Mouse (Mus musculus) kidney, embryonic 16.5 days (tissue): Measurements from ENCODE around the gene Farp1. TPM values are rescaled to one million over a fixed set of nuclear protein-coding genes. Genes with fewer than 3 reads are reported as not detected.

ENCODE experiments used
- ATAC-seq: fragments of 200-750 bp; cut with Nextera tagmentation; 2 replicates; pipeline ENCODE4 v1.8.0; 2017; ENCODE audit warnings: moderate TSS enrichment; ENCODE audit not compliant: low FRiP score, low TSS enrichment
- H3K27ac ChIP-seq: fragments of 300-500 bp; sonication (generic); 2 replicates; pipeline ENCODE4 v1.5.1; 2014; ENCODE audit warnings: low read length
- H3K27me3 ChIP-seq: fragments of 300-500 bp; sonication (generic); 2 replicates; pipeline ENCODE4 v1.6.1; 2014; ENCODE audit warnings: low read length, control low read depth, mixed read lengths; ENCODE audit not compliant: insufficient read depth
- H3K36me3 ChIP-seq: fragments of 300-500 bp; sonication (generic); 2 replicates; pipeline ENCODE4 v1.6.1; 2014; ENCODE audit warnings: low read length, control low read depth, mixed read lengths; ENCODE audit not compliant: insufficient read depth
- H3K4me1 ChIP-seq: fragments of 300-500 bp; sonication (generic); 2 replicates; pipeline ENCODE4 v1.6.1; 2014; ENCODE audit warnings: low read length, control low read depth, mixed read lengths; ENCODE audit not compliant: insufficient read depth
- H3K4me2 ChIP-seq: fragments of 300-500 bp; sonication (generic); replicated peaks from 2 replicates; pipeline ENCODE4 v1.6.1; 2014; ENCODE audit warnings: low read depth, low read length
- H3K4me3 ChIP-seq: fragments of 300-500 bp; sonication (generic); 2 replicates; pipeline ENCODE4 v1.5.1; 2014; ENCODE audit warnings: mild to moderate bottlenecking, low read length
- H3K9ac ChIP-seq: fragments of 300-500 bp; sonication (generic); replicated peaks from 2 replicates; pipeline ENCODE4 v1.6.1; 2014; ENCODE audit warnings: low read length
- H3K9me3 ChIP-seq: fragments of 300-500 bp; sonication (generic); 2 replicates; pipeline ENCODE4 v1.6.1; 2016; ENCODE audit warnings: low read length, control low read depth
- WGBS: fragments of 180-500 bp; shearing (Covaris S2); extraction: QIAGEN DNeasy Blood & Tissue Kit; methylation state at CpG from one replicate; pipeline ENCODE4 v1.1.7; 2014; 5-methylcytosine and 5-hydroxymethylcytosine counted together
- polyA plus RNA-seq: library from polyadenylated mRNA; unstranded; fragments of >200 nt; fragmentation: Nextera tagmentation; extraction: Ambion mirVana; gene quantifications from 2 replicates; pipeline ENCODE4 v1.2.1, GENCODE M21; 2015

Farp1 gene
- polyA plus RNA-seq, 1 experiment from 2014 or later, result 31.9 TPM

GRCm38 (mm10) chr14:121310325-121311080, 275.5 kb downstream of the Farp1 start:
- 73% methylated on average over 6 of the region's 6 CpGs for WGBS
- H3K9ac ChIP-seq, result no peak overlapping the region
- H3K27ac ChIP-seq, result 0 out of 2 replicates have a peak overlapping the region, but pooled peaks have one; percentile 10
- no peaks in the 10 kb centered on the region for H3K27me3 ChIP-seq
- peaks cover 30% of the 10 kb centered on the region for H3K4me1 ChIP-seq
- peaks cover 4% of the 10 kb centered on the region; the same call in 1 of the 2 replicates for H3K36me3 ChIP-seq
- H3K4me3 ChIP-seq, result no peak overlapping the region
- no peaks in the 10 kb centered on the region for H3K9me3 ChIP-seq
- no peak overlapping the region for H3K4me2 ChIP-seq
- ATAC-seq, result no peak

- Histone ChIP-seq H3K27ac (no peak overlapping the region), H3K9ac (no peak overlapping the region), H3K4me3 (no peak overlapping the region), H3K4me1 (peaks cover 35% of the 10 kb centered on the region), H3K27me3 (no peaks in the 10 kb centered on the region), H3K9me3 (no peaks in the 10 kb centered on the region), H3K4me2 (no peak overlapping the region), H3K36me3 (peaks cover 4% of the 10 kb centered on the region; the same call in 1 of the 2 replicates)
- no peak for ATAC-seq
- WGBS, result 89% methylated on average over 2 of the region's 2 CpGs
These were observed 276.1 kb downstream of the Farp1 start for GRCm38 (mm10) chr14:121311083-121311482.

DNA sequence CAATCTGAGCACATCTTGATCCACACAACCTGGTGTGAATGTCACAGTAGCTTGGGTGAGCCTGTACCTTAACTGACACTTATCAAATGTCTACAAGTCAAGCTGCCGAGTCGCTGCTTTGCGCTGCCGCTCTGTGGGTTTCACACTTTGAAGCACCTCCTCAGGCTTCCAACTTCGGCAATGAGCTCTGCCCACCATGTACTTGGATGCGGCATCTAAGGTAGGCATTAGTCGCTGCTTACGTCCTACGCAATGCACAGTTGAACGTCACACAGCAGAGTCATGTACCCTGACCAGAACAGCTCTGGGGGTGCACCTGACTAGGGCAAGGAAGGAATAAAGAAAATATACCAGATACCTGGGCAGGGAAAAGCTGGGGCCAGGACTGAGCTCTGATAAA, 278.3 kb downstream of the Farp1 start:
- H3K27ac ChIP-seq, result no peak overlapping the region
- no peak overlapping the region for H3K4me2 ChIP-seq
- H3K36me3 ChIP-seq, result no peaks in the 10 kb centered on the region
- no peaks in the 10 kb centered on the region for H3K27me3 ChIP-seq
- peaks cover 44% of the 10 kb centered on the region for H3K4me1 ChIP-seq
- H3K4me3 ChIP-seq, result no peak overlapping the region
- no peaks in the 10 kb centered on the region for H3K9me3 ChIP-seq
- WGBS, result 90% methylated on average over 10 of the region's 10 CpGs
- no peak for ATAC-seq
- H3K9ac ChIP-seq, result no peak overlapping the region

DNA sequence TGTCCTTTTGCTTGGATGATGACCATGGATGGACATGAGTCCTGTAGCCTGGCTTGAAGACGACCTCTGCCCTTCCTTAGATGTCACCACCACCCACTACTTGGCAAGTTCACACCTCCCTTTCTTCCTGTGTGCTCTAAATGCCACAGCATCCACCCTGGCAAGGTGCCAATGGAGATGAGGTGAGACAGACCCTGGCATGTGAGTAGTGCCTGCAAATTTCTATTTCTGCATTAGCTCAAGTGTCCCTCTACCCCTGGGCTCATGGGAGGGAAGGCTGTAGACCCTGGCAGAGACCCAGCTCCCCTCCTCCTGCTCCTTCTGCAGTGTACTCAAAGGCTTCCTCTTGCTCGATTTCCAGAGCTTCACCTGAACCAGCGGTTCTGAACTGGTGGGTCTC, 279.9 kb downstream of the Farp1 start:
- Histone ChIP-seq H3K9me3 (0 out of 2 replicates have a peak, but pooled peaks cover 3% of the 10 kb centered on the region), H3K4me1 (peaks cover 36% of the 10 kb centered on the region), H3K27me3 (no peaks in the 10 kb centered on the region), H3K9ac (no peak overlapping the region), H3K4me3 (no peak overlapping the region), H3K4me2 (no peak overlapping the region), H3K27ac (no peak overlapping the region), H3K36me3 (no peaks in the 10 kb centered on the region)
- 80% methylated on average over 3 of the region's 3 CpGs for WGBS
- ATAC-seq, result peak; percentile 13; the same call in 1 of the 2 replicates

GRCm38 (mm10) chr14:121316136-121316535, 281.1 kb downstream of the Farp1 start:
- Histone ChIP-seq H3K27ac (0 out of 2 replicates have a peak overlapping the region, but pooled peaks have one; percentile 20), H3K36me3 (no peaks in the 10 kb centered on the region), H3K9ac (no peak overlapping the region), H3K4me2 (no peak overlapping the region), H3K27me3 (no peaks in the 10 kb centered on the region), H3K4me1 (peaks cover 26% of the 10 kb centered on the region), H3K9me3 (0 out of 2 replicates have a peak, but pooled peaks cover 3% of the 10 kb centered on the region), H3K4me3 (no peak overlapping the region)
- ATAC-seq, result no peak
- WGBS, result 48% methylated on average over 5 of the region's 5 CpGs

DNA sequence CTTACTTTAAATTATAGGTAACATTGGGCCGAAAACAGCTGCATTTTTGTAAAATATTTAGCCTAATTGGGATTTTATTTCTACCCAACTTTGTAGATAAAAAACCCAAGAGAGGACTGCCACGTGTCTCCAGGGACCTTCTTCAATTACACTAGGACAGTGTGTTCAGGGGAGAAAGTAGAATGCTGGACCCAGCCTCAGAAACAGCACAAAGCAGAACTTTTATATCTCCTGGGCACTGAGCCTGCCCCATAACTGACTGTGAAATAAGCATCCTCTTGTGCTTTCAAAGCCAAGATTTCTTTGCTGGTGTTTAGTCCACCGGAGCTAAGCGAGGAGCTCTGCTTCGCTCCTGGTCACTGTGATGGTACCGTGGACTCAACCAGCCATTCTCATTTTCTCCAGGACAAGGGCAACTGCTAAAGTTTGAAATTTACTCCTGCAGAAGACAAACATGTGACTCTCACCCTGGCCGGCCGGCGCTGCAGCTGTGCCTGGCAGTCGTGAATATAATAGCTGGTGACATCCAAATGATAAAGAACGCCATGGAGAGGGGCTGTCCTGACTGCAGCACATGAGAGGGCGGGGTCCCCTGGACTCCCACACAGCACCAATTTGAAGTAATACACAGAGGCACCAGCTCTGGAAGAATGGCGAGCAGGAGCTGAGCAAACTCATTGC, 281.8 kb downstream of the Farp1 start:
- Histone ChIP-seq H3K36me3 (no peaks in the 10 kb centered on the region), H3K9me3 (0 out of 2 replicates have a peak, but pooled peaks cover 3% of the 10 kb centered on the region), H3K27me3 (no peaks in the 10 kb centered on the region), H3K27ac (no peak overlapping the region), H3K4me3 (no peak overlapping the region), H3K9ac (no peak overlapping the region), H3K4me1 (peaks cover 26% of the 10 kb centered on the region), H3K4me2 (no peak overlapping the region)
- ATAC-seq, result no peak
- WGBS, result 51% methylated on average over 13 of the region's 13 CpGs

DNA sequence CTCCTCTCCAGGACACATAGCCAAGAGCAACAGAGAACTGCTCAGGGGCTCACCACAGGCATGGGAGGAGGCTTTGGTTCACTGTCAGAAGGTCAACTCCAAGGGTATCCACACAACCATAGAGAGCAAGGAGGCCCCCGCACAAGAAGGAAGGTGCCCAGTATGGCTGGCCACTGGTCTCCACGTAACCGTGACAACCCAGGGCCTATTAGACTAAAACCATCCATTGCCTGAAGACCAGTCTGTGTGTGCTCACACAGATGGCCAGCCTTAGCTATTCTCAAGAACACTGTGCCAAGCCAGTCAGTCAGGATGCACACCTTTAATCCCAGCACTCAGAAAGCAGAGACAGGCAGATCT, 282.3 kb downstream of the Farp1 start:
- no peak overlapping the region for H3K4me3 ChIP-seq
- H3K9me3 ChIP-seq, result 0 out of 2 replicates have a peak, but pooled peaks cover 3% of the 10 kb centered on the region
- no peaks in the 10 kb centered on the region for H3K36me3 ChIP-seq
- H3K27me3 ChIP-seq, result no peaks in the 10 kb centered on the region
- no peak overlapping the region for H3K9ac ChIP-seq
- ATAC-seq, result peak; percentile 69; the same call in 1 of the 2 replicates
- no peak overlapping the region for H3K4me2 ChIP-seq
- WGBS, result 77% methylated on average over 3 of the region's 3 CpGs
- no peak overlapping the region for H3K27ac ChIP-seq
- H3K4me1 ChIP-seq, result peaks cover 26% of the 10 kb centered on the region

DNA sequence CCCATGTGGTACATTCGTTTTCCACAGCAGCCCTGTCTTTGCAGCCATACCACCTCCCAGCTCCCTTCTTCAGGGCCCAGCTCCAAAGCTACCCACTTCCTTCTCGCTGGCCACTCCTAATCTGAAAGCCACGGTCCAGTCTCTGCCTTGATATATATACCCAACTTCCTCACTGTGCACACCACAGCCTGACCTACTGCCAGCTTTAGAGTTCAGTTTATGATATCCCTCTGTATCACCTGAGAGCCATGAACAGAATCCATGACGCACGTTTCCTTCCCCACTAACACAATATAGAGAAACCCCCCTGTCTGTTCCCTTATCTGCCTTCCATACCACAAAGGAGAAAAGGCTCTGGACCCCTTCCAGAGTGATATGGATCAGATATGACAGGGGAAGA, 283.4 kb downstream of the Farp1 start:
- no peaks in the 10 kb centered on the region for H3K27me3 ChIP-seq
- H3K27ac ChIP-seq, result no peak overlapping the region
- H3K4me2 ChIP-seq, result no peak overlapping the region
- no peaks in the 10 kb centered on the region for H3K36me3 ChIP-seq
- no peak overlapping the region for H3K4me3 ChIP-seq
- no peak overlapping the region for H3K9ac ChIP-seq
- H3K4me1 ChIP-seq, result peaks cover 30% of the 10 kb centered on the region
- ATAC-seq, result no peak
- 0 out of 2 replicates have a peak, but pooled peaks cover 3% of the 10 kb centered on the region for H3K9me3 ChIP-seq
- 62% methylated on average over 5 of the region's 5 CpGs for WGBS

DNA sequence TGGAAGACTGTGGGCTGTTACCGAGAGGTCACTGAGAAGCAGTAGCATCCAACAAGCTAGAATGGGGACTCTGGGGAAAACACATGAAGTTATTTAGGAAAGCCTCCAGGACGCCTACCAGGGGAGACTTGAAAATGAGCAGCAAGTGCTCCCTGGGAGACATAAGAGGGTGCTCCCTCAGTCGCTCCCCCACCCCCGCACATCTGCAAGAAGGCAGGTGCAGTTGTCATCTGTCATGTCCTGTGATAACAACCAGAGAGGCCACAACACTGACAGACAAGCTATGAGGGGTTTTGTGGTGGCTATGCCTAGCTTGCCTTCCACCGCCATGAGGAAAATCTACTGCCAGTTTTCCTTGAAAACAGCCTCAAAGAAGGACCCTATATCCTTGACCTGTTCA, 287.1 kb downstream of the Farp1 start:
- Histone ChIP-seq H3K27ac (no peak overlapping the region), H3K4me1 (peaks cover 22% of the 10 kb centered on the region)
- 83% methylated on average over 5 of the region's 5 CpGs for WGBS

GRCm38 (mm10) chr14:121322641-121323040, 287.6 kb downstream of the Farp1 start:
- no peaks in the 10 kb centered on the region for H3K27me3 ChIP-seq
- peaks cover 18% of the 10 kb centered on the region for H3K4me1 ChIP-seq
- H3K4me3 ChIP-seq, result no peak overlapping the region
- H3K4me2 ChIP-seq, result no peak overlapping the region
- no peak for ATAC-seq
- H3K9ac ChIP-seq, result no peak overlapping the region
- 0 out of 2 replicates have a peak, but pooled peaks cover 3% of the 10 kb centered on the region for H3K9me3 ChIP-seq
- H3K27ac ChIP-seq, result no peak overlapping the region
- no peaks in the 10 kb centered on the region for H3K36me3 ChIP-seq
- 81% methylated on average over 7 of the region's 7 CpGs for WGBS

More for the DNA sequence above, 287.1 kb downstream of the Farp1 start:
- Histone ChIP-seq H3K36me3 (no peaks in the 10 kb centered on the region), H3K4me3 (no peak overlapping the region), H3K9ac (no peak overlapping the region), H3K27me3 (no peaks in the 10 kb centered on the region), H3K9me3 (0 out of 2 replicates have a peak, but pooled peaks cover 3% of the 10 kb centered on the region), H3K4me2 (no peak overlapping the region)
- no peak for ATAC-seq
